Mouse (Mus musculus) spleen, postnatal 14 days (tissue): ENCODE results near the gene Mfrp.
"Not testable (repeated sequence)": the region's sequence is repeated elsewhere in the genome, so short reads cannot be mapped to it uniquely, and the experiment has no call there.

ENCODE experiments used
- DNase-seq, 2 experiments: peaks; one replicate each; pipeline ENCODE4 v3.0.0; 2021 to 2022; ENCODE audit warnings: low spot score in 2 of 2

The Mfrp gene

DNA sequence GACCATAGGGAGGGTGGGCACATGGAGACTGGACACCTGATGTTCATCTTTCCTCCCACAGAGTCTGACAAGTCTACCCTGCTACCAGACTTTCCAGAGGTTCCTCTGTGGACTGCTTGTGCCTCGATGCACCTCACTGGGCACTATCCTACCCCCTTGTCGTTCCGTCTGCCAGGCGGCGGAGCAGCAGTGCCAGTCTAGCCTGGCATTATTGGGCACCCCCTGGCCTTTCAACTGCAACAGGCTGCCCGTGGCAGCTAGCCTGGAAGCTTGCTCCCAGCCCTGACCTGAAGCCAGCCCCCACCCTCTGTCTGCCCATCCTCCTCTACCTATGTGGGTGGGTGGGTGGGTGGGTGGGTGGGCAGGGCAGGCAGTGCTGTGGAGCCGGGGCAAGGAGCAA, 4.7 kb downstream of the Mfrp start:
- no peak for DNase-seq

DNA sequence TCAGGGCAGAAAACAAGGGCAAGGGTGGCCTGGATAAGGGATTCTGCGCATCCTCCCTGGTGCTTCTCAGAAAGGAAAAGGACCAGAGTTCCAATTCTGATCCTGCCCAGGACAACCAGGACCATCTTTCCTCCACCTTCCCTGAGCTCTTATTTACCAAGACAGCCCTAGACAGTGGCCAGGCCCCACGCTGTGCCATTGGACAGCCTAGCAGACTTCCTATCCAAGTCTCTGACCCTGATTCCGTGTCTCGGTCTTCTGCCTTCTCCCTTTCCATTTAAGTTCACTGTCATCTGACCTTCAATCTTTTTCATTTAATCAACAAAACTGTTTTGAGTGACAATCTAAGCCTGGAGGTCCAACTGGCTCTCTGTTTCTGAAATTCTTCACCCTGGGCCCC, 5.1 kb downstream of the Mfrp start:
- DNase-seq, result no peak

DNA sequence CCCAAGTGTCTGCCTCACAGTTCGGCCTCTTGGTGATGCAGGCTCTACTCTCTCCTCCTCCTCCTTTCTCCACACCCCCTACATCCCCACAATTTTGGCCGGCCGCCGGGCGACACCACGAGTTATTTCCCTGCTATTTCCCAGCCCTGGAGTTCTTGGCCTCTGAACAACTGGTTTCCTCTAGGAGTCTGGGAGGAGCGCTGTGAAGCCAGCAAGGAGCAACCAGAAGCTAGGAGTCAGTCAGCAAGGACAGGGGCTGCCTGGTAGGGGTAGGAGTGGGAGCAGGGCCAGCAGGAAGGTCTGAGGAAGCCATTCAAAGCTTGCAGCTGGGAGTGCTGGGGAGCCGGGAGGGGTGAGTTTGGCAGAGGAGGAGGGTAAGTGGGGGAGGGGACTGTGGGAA, 5.6 kb downstream of the Mfrp start, which contains the start of gene C1qtnf5:
Gene C1qtnf5 (plus strand): TSS at position 136 of the 400 bp plus-strand sequence.
- no peak for DNase-seq

DNA sequence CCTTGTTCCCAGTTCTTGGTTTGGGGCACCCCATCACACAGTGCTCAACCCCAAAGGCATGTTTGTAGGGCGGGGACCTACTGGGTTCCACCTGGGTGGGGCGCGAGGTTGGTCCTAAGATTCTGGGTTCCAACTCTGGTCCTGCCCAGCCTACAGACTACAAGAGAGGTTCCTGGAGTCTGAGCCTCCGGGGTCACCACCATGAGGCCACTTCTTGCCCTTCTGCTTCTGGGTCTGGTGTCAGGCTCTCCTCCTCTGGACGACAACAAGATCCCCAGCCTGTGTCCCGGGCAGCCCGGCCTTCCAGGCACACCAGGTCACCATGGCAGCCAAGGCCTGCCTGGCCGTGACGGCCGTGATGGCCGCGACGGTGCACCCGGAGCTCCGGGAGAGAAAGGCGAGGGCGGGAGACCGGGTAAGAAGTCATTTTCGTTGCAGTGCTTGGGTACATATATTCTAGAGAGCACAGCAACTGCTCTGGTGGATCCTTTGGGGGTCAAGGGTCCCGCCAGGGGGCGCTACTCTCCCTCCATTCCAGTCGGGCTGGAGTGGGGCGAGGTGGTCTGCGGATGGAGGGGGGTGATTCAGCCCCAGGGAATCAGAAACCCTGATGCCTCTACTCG, 6.1 kb downstream of the Mfrp start:
- DNase-seq, result no peak

DNA sequence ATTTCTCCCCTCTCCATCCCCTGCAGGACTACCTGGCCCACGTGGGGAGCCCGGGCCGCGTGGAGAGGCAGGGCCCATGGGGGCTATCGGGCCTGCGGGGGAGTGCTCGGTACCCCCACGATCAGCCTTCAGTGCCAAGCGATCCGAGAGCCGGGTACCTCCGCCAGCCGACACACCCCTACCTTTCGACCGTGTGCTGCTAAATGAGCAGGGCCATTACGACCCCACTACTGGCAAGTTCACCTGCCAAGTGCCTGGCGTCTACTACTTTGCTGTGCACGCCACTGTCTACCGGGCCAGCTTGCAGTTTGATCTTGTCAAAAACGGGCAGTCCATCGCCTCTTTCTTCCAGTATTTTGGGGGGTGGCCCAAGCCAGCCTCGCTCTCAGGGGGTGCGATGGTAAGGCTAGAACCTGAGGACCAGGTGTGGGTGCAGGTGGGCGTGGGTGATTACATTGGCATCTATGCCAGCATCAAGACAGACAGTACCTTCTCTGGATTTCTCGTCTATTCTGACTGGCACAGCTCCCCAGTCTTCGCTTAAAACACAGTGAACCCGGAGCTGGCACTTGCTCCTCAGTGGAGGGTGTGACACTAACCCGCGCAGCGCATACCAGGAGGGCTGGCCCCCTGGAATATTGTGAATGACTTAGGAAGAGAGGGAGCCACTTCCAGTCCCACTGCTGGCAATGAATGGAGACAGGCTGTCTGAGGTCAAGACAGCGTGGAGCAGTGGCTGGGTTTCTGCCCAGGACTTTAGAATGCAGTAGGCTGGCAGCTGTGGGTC, 6.9 kb downstream of the Mfrp start:
- no peak for DNase-seq

DNA sequence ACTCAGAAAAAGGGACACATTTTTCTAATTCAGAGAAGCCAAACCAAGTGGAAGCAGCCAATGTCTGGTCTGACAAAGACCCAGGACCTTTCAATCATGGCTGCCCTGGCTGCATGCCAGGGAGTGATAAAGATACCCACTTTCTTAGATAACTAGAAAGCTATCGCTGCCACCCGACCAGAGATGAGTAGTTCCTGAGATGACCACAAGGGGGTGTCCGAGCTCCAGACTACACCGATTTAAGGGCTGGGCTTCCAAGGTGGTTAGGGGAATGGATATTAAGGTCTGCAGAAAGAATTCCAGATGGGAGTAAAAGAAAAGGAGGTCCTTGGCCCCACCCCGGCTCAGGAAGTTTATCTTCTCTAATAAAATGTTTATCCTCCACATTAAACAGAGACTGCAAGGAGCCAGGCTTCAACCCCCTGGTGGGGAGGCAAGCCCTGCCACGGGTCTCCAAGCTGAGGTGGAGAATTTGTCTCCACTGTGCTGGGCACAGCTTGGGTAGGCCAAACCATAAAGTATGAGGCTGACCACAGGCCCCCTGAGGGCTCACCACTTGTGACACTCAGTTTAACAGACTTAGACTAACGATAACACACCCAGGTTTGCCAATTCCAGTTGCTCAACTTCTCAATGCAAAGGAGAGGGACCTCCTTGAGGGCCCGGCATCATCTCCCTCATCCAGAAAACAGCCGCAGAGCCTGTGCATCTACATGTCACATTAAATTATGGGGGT, 8.0 kb downstream of the Mfrp start:
- DNase-seq, result peak; percentile 53 to 72

DNA sequence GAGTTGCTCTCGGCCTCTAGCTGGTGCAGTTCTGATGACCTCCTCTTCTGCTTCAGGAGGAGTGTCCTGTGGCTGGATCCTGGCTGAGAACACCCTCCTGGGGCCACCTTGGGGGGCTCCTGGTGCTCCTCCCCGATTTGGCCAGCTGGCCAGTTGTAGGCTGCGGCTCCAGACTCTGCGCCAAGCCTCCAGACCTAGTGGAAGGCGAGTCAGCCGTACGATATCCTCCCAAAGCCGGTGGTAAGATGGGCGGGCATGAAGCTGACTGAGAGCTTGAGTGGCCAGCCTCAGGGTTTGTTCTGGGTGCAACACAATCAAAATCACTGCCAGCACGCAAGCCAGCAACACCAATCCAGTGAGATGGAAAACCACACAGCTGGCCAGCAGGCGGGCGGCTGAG, 10.4 kb downstream of the Mfrp start:
- DNase-seq, result not testable (repeated sequence)

DNA sequence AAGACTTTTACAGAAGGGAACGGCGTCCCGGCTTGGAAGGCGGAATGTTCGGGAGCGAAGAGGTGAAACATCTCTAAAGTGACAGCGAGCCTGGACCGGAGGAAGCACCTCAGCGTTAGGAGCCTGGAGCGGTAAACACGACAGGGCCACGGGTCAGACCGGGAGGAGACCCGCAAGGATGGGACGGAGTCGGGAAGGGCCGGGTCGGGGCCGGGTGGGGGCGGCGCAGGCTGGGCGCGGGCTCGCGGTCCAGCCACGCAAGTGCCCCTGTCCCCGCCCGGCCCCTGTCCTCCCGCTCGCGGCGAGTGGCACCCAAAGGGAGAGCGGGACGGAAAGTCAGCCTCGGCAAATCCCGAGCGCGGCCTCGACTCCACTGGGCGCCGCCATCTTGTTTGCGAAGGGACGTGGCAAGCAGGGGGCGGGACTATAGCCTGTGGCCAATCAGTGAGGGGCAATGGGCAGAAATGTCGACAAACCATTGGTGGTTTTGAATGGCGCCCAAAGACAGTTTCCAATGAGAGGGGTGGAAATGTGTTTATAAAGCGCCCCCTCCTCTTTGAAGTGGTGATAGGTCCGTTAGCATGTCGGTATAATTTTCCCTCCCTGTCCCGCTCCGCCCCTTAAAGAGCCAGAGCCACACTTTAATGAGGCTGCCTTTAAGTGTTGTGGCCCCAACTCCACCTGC, 11.7 kb downstream of the Mfrp start, which contains the start of the genes Gm49380 and Rnf26:
Gene Gm49380 (minus strand): TSS at position 396 of the 685 bp plus-strand sequence.
Gene Rnf26 (minus strand): TSS at position 413 of the 685 bp plus-strand sequence.
- peak; percentile 89 to 93 for DNase-seq

DNA sequence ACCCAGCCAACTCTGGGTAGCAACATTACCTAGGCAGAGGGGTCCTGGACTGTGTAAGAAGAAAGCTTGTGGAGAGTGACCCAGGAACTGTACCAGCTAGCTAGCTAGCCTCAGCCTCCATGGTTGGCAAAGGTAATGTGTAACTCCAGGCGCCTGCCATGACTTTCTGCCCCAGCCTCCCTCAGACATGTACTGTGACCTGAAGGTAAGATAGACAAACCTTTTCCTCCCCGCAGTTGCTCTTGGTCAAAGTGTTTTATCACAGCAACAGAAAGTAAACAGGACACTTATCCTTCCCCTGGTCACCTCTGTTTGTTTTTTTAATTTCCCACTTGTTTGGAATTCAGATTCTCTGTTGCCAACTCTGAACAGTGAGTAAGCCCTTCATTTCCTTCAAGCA, 12.9 kb downstream of the Mfrp start:
- DNase-seq, result no peak

DNA sequence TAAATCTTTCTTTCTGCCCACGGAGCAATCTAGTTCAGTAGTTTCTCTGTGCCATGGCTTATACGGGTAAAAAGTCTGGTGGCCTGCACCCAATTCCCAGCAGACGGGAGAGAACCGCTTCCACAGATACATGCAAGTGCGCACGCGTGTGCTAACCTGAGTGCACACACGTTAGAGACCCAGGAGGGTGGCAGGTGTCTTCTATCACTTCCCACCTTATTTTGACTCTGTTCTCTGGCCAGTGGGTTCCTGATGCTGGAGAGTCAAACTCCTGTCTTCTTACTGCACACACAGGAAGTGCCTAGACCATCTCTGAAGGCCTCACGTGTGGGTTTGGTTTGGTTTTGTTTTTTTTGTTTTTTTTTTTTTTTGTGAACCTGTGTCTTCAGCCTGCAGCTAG, 14.1 kb downstream of the Mfrp start:
- DNase-seq, result no peak

DNA sequence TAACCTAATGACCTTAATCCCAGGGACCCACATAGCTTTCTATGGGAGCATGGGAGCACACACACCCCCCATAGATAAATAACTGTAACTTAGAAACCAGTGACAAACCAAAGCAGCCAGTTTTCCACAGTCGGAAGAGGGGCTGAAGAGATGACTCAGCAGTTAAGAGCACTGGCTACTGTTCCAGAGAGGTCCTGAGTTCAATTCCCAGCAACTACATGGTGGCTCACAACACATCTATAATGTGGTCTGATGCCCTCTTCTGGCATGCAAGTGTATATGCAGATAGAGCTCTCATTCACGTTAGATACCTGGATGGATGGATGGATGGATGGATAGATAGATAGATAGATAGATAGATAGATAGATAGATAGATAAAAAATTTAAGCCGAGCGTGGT, 14.7 kb downstream of the Mfrp start:
- DNase-seq, result no peak

DNA sequence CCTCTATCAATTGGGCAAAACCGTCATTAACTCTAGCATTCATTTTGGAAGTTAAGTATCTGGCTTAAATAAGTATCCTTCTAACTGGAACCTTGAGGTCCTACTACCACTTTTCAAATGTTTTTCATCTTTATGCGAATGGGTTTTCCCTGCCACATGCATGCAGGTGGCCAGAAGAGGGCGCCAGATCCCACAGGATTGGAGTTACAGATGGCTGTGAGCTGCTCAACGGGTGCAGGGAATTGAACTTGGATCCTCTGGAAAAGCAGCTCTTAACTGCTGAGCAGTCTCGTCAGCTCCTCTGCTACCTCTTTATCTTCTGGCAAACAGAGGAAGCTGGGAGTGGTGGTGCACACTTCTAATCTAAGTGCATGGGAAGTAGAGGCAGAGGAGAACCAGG, 17.5 kb downstream of the Mfrp start:
- DNase-seq, result peak; percentile 37 to 51

DNA sequence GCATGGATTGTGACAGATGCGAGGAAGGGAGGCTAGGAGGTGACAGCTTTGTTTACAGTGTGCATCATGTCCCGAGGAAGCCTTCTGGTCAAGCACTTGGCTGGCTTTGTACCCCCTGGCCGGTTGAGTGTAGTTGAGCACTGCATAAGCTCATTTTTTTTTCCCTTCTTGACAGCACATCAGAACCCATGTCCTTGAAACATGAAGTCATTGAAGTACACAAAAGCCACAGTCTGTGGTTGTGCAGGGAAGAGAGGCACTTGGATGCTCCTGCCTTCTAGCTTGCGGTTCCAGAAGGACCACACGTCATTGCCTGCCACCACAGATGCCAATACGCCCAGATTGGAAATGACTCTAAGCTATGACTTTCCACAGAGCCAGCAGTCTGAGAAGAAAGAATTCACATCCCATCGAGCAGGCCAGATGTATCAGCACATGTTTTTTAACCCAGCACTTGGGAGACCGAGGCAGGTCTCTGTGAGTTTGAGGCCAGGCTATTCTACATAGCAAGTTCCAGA, 18.5 kb downstream of the Mfrp start:
- DNase-seq, result no peak

DNA sequence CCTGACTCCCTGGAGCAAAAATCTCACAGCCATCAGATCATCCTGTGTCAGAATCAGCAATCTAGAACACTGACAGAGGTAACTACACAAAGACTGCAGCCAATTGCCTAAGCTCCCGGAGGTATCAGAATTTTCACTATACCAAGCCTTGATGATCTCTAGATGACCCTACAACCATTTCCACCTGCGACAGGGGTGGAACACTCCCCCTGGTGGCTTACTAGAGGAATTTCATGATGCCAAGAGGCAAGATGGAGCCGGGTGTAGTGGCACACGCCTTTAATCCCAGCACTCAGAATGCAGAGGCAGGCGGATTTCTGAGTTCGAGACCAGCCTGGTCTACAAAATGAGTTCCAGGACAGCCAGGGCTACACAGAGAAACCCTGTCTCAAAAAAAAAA, 22.8 kb downstream of the Mfrp start:
- DNase-seq, result no peak

DNA sequence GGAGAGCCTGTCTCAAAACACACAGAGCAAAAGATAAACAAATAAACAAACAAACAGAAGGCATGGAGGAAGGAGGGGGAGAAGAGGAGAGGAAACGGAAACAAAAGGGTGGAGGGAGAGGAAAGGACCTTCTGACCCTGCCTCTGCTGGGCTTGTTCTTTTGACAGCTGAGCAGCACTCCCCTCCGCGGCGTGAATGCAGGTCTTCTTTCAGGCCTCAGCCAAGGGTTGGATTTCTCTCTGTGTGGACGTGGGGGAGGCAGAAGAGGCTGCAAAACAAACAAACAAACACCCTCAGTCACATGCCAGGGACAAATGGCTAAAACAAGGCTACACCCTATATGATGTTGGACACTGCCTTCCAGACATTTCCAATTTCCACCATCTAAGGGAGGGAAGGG, 23.5 kb downstream of the Mfrp start:
- DNase-seq, result no peak

DNA sequence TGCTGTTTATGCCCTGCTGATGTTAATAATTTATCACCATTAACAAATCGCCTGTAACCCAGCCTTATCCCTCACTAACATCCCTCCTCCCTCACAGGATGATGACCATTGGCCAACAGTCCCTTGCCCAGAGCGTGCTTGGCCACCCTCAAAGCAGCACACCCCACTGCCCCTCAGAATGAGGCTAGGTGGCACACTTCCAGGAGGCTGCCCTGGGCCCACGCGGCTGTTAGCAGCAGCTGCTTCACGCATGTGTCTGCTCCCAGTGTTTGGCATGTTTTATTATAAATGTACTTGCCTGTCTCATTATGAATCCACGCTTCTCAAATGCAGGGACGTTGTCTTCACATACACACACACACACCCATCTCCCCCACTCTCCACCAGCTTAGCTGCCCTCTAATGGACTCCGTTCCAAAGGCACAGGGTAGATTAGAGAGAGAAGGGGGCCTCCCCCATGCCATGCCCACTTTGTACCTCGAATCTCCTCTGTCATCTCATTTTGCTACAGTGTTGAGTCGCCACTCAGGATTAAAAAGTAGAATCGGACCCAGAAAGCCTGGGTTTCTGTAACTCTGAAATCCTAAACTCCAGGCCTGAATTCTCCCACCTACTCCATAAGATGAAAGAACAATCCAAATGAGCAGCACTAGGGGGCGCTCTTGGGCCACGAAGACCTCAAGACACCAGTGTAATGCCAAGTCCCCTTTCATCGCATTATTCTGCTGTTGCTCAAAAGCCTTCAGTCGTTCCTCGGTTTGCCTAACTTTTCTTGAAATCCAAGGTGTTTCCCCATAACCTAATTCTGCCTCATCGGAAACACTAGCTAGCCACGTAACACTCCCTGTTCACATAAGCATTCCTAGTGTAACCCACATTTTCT, 24.3 kb downstream of the Mfrp start:
- DNase-seq, result peak; percentile 63 to 75

DNA sequence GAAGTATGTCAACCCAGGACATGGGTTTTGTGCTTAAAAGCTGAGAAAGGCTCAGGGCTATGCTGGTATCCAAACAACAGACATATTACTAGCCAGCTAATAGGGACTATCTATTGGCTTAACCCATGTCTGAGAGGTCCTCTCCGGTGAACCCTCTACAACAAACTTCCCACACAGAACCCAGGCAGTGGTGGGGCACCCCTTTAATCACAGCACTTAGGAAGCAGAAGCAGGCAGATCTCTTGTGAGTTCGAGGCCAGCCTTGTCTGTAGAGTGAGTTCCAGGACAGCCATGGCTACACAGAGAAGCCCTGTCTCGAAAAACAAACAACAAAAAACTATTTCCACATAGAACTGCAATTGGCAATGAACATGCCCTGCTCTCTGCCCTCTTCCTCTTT, 25.2 kb downstream of the Mfrp start:
- DNase-seq, result no peak

DNA sequence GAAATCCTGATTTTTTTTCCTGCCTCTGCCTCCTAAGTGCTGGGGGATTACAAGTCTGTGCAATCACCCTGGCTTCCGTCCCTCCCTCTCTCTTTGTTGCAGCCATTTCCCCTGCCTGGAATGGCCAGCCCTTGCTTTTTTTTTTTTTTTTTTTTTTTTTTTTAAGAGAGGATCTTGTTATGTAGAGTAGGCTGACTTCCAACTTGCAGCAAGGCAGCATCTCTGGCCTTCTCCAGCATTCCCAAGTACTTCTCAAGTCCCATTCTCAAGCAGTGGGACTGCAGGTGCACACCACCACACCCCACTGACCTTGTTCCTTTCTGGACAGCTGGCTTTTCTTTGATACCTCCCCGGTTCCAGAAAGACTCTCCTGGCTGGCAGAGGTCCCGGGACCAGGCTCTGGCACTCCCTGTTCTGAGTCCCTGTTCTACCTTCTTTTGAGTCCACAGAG, 25.8 kb downstream of the Mfrp start:
- DNase-seq, result no peak

DNA sequence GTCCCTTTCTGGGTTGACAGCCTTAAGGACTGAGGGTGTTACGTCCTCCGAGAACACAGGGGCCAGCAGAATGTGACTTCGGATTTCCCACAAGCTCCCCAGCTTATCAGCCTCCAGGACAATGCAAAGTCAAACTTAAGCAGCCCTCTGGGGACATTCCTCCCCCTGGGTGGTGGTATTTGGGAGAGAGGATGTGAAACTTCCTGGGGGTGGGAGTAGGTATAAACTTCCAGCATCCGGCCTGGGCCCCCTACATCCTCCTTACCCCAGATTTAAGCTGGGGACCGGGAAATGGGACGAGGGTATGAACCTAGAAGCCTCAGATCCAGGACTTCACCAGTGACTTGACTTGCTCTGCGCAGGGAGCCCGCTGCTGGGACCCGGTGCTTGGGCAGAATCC, 28.1 kb downstream of the Mfrp start:
- no peak for DNase-seq

DNA sequence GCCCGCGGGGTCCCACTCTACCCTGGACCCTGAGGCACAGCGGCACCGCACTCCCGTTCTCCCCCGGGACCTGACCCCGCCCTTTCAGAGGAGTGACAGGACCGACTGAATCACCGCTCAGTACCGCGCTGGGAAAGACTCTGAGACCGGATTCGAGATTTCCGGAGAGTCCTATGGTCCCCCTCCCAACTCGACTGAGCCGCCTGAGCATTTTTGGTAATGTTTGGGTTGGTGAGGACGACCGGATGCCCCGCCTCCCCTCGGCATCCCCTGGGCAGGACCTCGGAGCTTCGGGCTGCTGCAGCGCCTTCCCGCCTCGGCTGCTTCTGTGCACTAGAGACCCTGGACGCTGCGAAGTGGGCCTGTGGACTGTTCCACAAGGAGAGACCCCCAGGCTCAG, 28.5 kb downstream of the Mfrp start:
- DNase-seq, result peak; percentile 29 to 43
